Mouse (Mus musculus): ENCODE measurements around the gene Tkt. TPM values are rescaled to one million over a fixed set of nuclear protein-coding genes. Genes with fewer than 3 reads are reported as not detected.
A peak's percentile ranks its signal among the peaks of the same experiment; 100 is the strongest.
"Not testable (repeated sequence)": the region's sequence is repeated elsewhere in the genome, so short reads cannot be mapped to it uniquely, and the experiment has no call there.

The Tkt gene
- polyA plus RNA-seq, 1 experiment from 2014 or later = 231 TPM

DNA sequence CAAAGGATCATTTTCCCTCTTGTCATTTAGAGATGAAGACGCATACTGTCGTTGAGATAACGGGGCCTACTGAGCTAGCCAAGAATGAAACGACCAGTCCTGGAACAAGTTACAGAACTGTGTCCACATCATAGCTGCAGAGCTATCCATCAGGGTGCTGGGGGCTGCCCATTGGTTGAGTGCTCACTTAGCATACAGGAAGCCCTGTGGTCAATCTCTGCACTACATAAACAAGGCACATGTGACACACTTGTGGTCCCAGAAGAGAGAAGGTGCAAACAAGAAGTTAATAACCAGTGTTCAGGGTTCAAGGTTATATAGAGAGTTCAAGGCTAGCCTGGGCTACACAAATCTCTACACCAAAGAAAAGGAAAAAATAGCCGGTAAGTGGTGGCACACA is 16.7 kb upstream of the Tkt start:
- Histone ChIP-seq H3K4me1 (replicated peaks) (no peaks in the 10 kb centered on the region), H3K4me3 (replicated peaks) (no peak overlapping the region), H3K27ac (no peak overlapping the region), H3K9me3 (replicated peaks) (no peaks in the 10 kb centered on the region), H3K9ac (no peak overlapping the region), H3K27me3 (no peaks in the 10 kb centered on the region), H3K4me2 (no peak overlapping the region), H3K36me3 (peaks cover 14% of the 10 kb centered on the region)
- 64% methylated on average over 5 of the region's 5 CpGs for WGBS (ENCODE audit: insufficient replicate concordance)
- DNase-seq (no peak), ATAC-seq (ENCODE audit: low read depth) (no peak)

- no peaks in the 10 kb centered on the region for H3K4me1 ChIP-seq (replicated peaks)
- peaks cover 11% of the 10 kb centered on the region for H3K36me3 ChIP-seq
- no peak overlapping the region for H3K4me2 ChIP-seq
- DNase-seq = no peak
- no peaks in the 10 kb centered on the region for H3K9me3 ChIP-seq (replicated peaks)
- H3K27me3 ChIP-seq = no peaks in the 10 kb centered on the region
- no peak for ATAC-seq (ENCODE audit: low read depth)
- H3K4me3 ChIP-seq (replicated peaks) = no peak overlapping the region
- no peak overlapping the region for H3K9ac ChIP-seq
- H3K27ac ChIP-seq = no peak overlapping the region
- WGBS (ENCODE audit: insufficient replicate concordance) = 78% methylated on average over 6 of the region's 6 CpGs
These were observed 16.3 kb upstream of the Tkt start for GRCm38 (mm10) chr14:30531896-30532295.

GRCm38 (mm10) chr14:30533780-30534450 is 14.2 kb upstream of the Tkt start:
- Histone ChIP-seq H3K36me3 (no peaks in the 10 kb centered on the region), H3K4me3 (replicated peaks) (no peak overlapping the region), H3K9ac (no peak overlapping the region), H3K9me3 (replicated peaks) (no peaks in the 10 kb centered on the region), H3K27ac (no peak overlapping the region), H3K4me2 (no peak overlapping the region), H3K27me3 (no peaks in the 10 kb centered on the region), H3K4me1 (replicated peaks) (no peaks in the 10 kb centered on the region)
- 62% methylated on average over 6 of the region's 6 CpGs for WGBS (ENCODE audit: insufficient replicate concordance)
- DNase-seq (no peak), ATAC-seq (ENCODE audit: low read depth) (no peak)

- no peak overlapping the region for H3K4me2 ChIP-seq
- H3K4me3 ChIP-seq (replicated peaks) = no peak overlapping the region
- DNase-seq (no peak), ATAC-seq (ENCODE audit: low read depth) (no peak)
- no peak overlapping the region for H3K27ac ChIP-seq
- H3K27me3 ChIP-seq = no peaks in the 10 kb centered on the region
- no peak overlapping the region for H3K9ac ChIP-seq
- 83% methylated on average over 10 of the region's 10 CpGs for WGBS (ENCODE audit: insufficient replicate concordance)
- H3K9me3 ChIP-seq (replicated peaks) = no peaks in the 10 kb centered on the region
- no peaks in the 10 kb centered on the region for H3K36me3 ChIP-seq
- no peaks in the 10 kb centered on the region for H3K4me1 ChIP-seq (replicated peaks)
These were observed 6.6 kb upstream of the Tkt start for GRCm38 (mm10) chr14:30541541-30541940.

- not testable (repeated sequence) for H3K9ac ChIP-seq; H3K4me1 ChIP-seq (replicated peaks); DNase-seq; H3K27me3 ChIP-seq; H3K4me3 ChIP-seq (replicated peaks); H3K9me3 ChIP-seq (replicated peaks); H3K27ac ChIP-seq; H3K4me2 ChIP-seq; ATAC-seq (ENCODE audit: low read depth); H3K36me3 ChIP-seq
- 77% methylated on average over 5 of the region's 5 CpGs for WGBS (ENCODE audit: insufficient replicate concordance)
These were observed 4.8 kb upstream of the Tkt start for GRCm38 (mm10) chr14:30543331-30543730.

DNA sequence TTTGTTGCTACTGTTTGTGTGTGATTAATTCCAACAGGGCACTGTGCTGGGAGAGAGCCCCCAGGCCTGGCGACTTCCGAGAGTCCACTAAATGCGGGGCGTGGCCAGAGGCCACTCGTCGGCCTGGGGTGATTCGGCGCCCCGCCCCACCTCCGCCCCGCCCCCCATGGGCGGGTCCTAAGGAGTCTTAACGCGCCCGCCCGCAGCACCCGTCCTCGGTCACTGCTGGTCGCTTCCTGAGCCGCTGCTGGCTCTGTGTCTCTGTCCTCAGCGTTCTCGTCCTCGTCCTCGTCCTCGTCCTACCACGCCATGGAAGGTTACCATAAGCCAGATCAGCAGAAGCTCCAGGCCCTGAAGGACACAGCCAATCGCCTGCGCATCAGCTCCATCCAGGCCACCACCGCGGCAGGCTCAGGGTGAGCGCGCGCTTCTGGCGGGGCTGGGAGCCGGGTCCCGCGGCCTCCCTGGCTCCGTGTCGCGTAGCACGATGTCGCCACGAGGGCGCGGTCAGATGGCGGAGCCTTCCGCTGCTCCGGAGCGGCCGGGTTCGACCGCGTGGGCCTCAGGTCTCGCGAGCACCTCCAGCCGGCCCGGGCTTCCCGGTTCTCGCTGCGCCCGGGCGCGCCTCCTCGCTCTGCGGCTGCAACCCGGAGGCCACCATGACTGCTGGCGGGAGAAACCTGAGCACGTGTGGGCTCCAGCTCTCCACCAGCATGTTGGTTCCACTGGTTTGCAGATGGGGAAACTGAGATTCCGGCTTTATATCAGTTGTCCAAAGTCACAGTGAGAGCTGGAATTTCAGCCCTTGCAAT is 1.0 kb downstream of the Tkt start:
- Histone ChIP-seq H3K4me1 (replicated peaks) (peaks cover 59% of the 10 kb centered on the region), H3K9me3 (replicated peaks) (no peaks in the 10 kb centered on the region), H3K27me3 (no peaks in the 10 kb centered on the region), H3K27ac (peak overlapping the region; percentile 92), H3K4me2 (peak overlapping the region; percentile 96), H3K4me3 (replicated peaks) (peak overlapping the region; percentile 75), H3K9ac (peak overlapping the region; percentile 86), H3K36me3 (peaks cover 11% of the 10 kb centered on the region)
- WGBS (ENCODE audit: insufficient replicate concordance) = under 1% methylated on average over 67 of the region's 69 CpGs
- DNase-seq (peak; percentile 91), ATAC-seq (ENCODE audit: low read depth) (peak; percentile 92)

DNA sequence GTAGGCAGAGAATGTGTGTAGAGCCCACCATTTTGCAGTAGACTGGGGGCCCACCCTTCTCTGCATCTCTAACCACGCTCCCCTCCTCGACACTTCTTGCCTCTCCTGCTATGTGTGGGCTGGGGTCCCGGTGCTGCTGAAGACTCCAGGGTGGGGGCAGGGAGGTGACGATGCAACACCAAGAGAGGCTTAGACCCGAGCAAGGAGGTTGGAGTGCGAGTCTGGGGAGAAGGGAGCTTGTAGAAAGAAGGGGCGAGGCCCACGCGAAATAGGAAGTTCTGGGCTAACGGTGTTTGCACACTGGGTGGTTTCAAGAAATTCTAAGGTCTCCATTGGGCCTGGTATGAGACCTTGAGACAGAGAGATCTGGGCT is 1.6 kb downstream of the Tkt start:
- Histone ChIP-seq H3K27ac (peak overlapping the region; percentile 92), H3K27me3 (no peaks in the 10 kb centered on the region), H3K9ac (peak overlapping the region; percentile 86), H3K36me3 (peaks cover 17% of the 10 kb centered on the region), H3K4me3 (replicated peaks) (peak overlapping the region; percentile 75), H3K4me1 (replicated peaks) (peaks cover 64% of the 10 kb centered on the region), H3K9me3 (replicated peaks) (no peaks in the 10 kb centered on the region), H3K4me2 (peak overlapping the region; percentile 96)
- 0% methylated on average over 10 of the region's 10 CpGs for WGBS (ENCODE audit: insufficient replicate concordance)
- DNase-seq (no peak), ATAC-seq (ENCODE audit: low read depth) (no peak)

DNA sequence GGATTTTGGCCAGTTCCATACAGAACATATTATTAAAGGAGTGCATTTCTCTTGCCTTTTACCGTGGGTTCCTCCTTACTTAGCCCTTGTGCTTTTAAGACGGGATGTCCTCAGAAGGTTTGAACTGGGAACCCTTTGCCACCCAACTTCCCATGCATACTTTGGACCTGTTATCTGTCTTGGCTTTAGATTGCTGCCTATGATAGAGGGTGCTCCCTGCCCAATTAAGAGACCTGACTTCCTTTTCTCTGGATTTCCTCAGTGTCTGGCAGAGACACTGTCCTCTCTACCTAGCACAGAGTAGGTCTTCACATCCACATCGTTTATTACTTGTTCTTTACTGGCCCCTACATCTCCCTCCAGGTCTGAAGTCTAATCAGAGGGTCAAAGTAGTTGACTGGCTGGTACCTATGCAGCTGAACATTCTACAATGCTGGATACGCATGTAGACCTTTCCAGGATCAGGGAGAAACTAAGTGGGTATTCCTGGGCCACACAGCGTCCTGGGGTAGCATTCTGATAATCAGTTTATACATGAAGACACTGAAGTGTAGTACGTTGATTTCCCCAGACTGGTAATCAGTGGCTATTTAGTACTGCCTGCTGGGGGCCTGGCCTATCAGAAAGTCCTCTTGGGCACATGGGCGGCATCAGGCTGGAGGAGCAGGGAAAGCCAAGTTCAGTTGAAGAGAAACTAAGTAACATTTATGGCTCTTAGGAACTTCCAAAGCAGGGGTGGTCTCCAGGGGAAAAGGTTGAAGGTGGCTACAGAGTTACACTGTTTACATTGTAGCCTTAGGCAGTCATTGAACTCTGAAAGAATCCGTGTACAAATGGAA is 2.3 kb downstream of the Tkt start:
- WGBS (ENCODE audit: insufficient replicate concordance) = 13% methylated on average over 8 of the region's 8 CpGs
- no peaks in the 10 kb centered on the region for H3K9me3 ChIP-seq (replicated peaks)
- H3K4me2 ChIP-seq = peak overlapping the region; percentile 96
- H3K4me1 ChIP-seq (replicated peaks) = peaks cover 68% of the 10 kb centered on the region
- peak; percentile 38 for DNase-seq
- peak overlapping the region; percentile 92 for H3K27ac ChIP-seq
- peak overlapping the region; percentile 75 for H3K4me3 ChIP-seq (replicated peaks)
- ATAC-seq (ENCODE audit: low read depth) = no peak
- peaks cover 18% of the 10 kb centered on the region for H3K36me3 ChIP-seq
- H3K27me3 ChIP-seq = no peaks in the 10 kb centered on the region
- H3K9ac ChIP-seq = peak overlapping the region; percentile 86

- 58% methylated on average over 5 of the region's 5 CpGs for WGBS (ENCODE audit: insufficient replicate concordance)
- Histone ChIP-seq H3K4me1 (replicated peaks) (peaks cover 74% of the 10 kb centered on the region), H3K9me3 (replicated peaks) (no peaks in the 10 kb centered on the region), H3K36me3 (peaks cover 28% of the 10 kb centered on the region), H3K27ac (peak overlapping the region; percentile 44), H3K27me3 (no peaks in the 10 kb centered on the region), H3K4me2 (peak overlapping the region; percentile 96), H3K9ac (peak overlapping the region; percentile 86), H3K4me3 (replicated peaks) (peak overlapping the region; percentile 75)
- ATAC-seq (ENCODE audit: low read depth) = no peak
- no peak for DNase-seq
These were observed 3.4 kb downstream of the Tkt start for GRCm38 (mm10) chr14:30551509-30551908.

DNA sequence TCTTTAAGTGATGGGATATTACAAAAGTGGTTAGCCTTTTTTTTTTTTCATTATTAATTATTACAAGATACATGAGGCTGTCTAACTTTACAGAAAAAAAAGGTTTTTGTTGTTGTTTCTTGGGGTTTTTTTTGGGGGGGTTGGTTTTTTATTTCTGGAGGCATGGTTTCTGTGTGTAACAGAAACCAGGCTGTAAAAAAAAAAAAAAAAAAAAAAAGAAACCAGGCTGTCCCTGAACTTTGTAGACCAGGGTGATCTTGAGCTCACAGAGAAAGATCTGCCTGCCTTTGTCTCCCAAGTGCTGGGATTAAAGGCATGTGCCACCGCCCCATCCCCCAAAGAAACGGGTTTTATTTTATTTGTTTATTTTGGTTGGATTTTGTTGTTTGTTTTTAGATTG is 3.8 kb downstream of the Tkt start:
- H3K36me3 ChIP-seq = peaks cover 33% of the 10 kb centered on the region
- no peak overlapping the region for H3K9ac ChIP-seq
- H3K9me3 ChIP-seq (replicated peaks) = no peaks in the 10 kb centered on the region
- H3K27ac ChIP-seq = no peak overlapping the region
- peak overlapping the region; percentile 96 for H3K4me2 ChIP-seq
- no peak for ATAC-seq (ENCODE audit: low read depth)
- no peak for DNase-seq
- peaks cover 79% of the 10 kb centered on the region for H3K4me1 ChIP-seq (replicated peaks)
- no peak overlapping the region for H3K4me3 ChIP-seq (replicated peaks)
- H3K27me3 ChIP-seq = no peaks in the 10 kb centered on the region
- 88% methylated on average over 2 of the region's 2 CpGs for WGBS (ENCODE audit: insufficient replicate concordance)

- peak overlapping the region; percentile 3; the same call in 1 of the 2 replicates for H3K4me2 ChIP-seq
- H3K27ac ChIP-seq = peak overlapping the region; percentile 16; the same call in 1 of the 2 replicates
- no peak overlapping the region for H3K4me3 ChIP-seq (replicated peaks)
- WGBS (ENCODE audit: insufficient replicate concordance) = 83% methylated on average over 4 of the region's 4 CpGs
- no peak for DNase-seq
- H3K4me1 ChIP-seq (replicated peaks) = peaks cover 80% of the 10 kb centered on the region
- ATAC-seq (ENCODE audit: low read depth) = no peak
- H3K9me3 ChIP-seq (replicated peaks) = no peaks in the 10 kb centered on the region
- H3K36me3 ChIP-seq = peaks cover 45% of the 10 kb centered on the region
- 0 out of 2 replicates have a peak overlapping the region, but pooled peaks have one; percentile 15 for H3K9ac ChIP-seq
- no peaks in the 10 kb centered on the region for H3K27me3 ChIP-seq
These were observed 5.0 kb downstream of the Tkt start for GRCm38 (mm10) chr14:30553185-30553584.
